Mouse (Mus musculus): ENCODE data around the gene Map2k7. TPM values are rescaled to one million over a fixed set of nuclear protein-coding genes. Genes with fewer than 3 reads are reported as not detected.

Map2k7 gene
- total and polyA plus RNA-seq, 3 experiments = 25.8 to 115 TPM; not detected in 1

GRCm38 (mm10) chr8:4216296-4216695 is 22.2 kb upstream of the Map2k7 start:
- Histone ChIP-seq H3K36me3 (ENCODE audit: control insufficient read depth in 1 of 2, insufficient read depth in 2 of 2, low read length in 2 of 2) (peaks cover 0 to 2% of the 10 kb centered on the region in 2 experiments; a peak in 2 of 4 replicates), H3K4me3 (ENCODE audit: control insufficient read depth in 1 of 2, insufficient read depth in 1 of 2, low read depth in 2 of 2, low read length in 2 of 2) (no peak overlapping the region), H3K27ac (ENCODE audit: control insufficient read depth, low read depth, low read length) (no peak overlapping the region), H3K9ac (ENCODE audit: control insufficient read depth, low read depth, low read length, poor library complexity, severe bottlenecking) (no peak overlapping the region), H3K4me1 (ENCODE audit: control insufficient read depth in 1 of 2, insufficient read depth in 2 of 2, low read length in 2 of 2) (peaks cover 2 to 17% of the 10 kb centered on the region in 2 experiments; a peak in 3 of 4 replicates), H3K9me3 (replicated peaks; ENCODE audit: insufficient read depth, low read length) (no peaks in the 10 kb centered on the region), H3K27me3 (ENCODE audit: control insufficient read depth in 1 of 2, insufficient read depth in 2 of 2, low read length in 2 of 2) (no peaks in the 10 kb centered on the region), H3K79me2 (ENCODE audit: control insufficient read depth, insufficient read depth, low read length, poor library complexity) (no peaks in the 10 kb centered on the region)
- no peak for DNase-seq (ENCODE audit: low read depth, low spot score)
- TF ChIP-seq MAZ (IDR thresholded peaks at IDR 0.05; ENCODE audit: low read depth, low read length) (no peak), SMC3 (IDR thresholded peaks at IDR 0.05; ENCODE audit: low read depth, low read length) (no peak), POLR2AphosphoS5 (IDR thresholded peaks at IDR 0.05; ENCODE audit: borderline replicate concordance, low read depth, low read length) (no peak), HCFC1 (IDR thresholded peaks at IDR 0.05; ENCODE audit: low read depth, low read length) (no peak), ZMIZ1 (IDR thresholded peaks at IDR 0.05; ENCODE audit: low read depth, low read length) (no peak), RCOR1 (IDR thresholded peaks at IDR 0.05; ENCODE audit: low read depth, low read length) (no peak), POLR2AphosphoS2 (IDR thresholded peaks at IDR 0.05; ENCODE audit: low read length) (no peak), POLR2A (IDR thresholded peaks at IDR 0.05; ENCODE audit: control insufficient read depth in 1 of 2, insufficient read depth in 1 of 2, low read depth in 1 of 2, low read length in 2 of 2, poor library complexity in 1 of 2) (no peak), USF2 (IDR thresholded peaks at IDR 0.05; ENCODE audit: borderline replicate concordance in 1 of 2, insufficient read depth in 1 of 2, low read depth in 1 of 2, low read length in 2 of 2) (no peak), USF1 (IDR thresholded peaks at IDR 0.05; ENCODE audit: low read depth, low read length) (no peak), CHD1 (IDR thresholded peaks at IDR 0.05; ENCODE audit: low read depth, low read length) (no peak), KAT2A (conservative IDR thresholded peaks at IDR 0.05; ENCODE audit: low read depth, low read length) (no peak)

GRCm38 (mm10) chr8:4216791-4217621 is 21.5 kb upstream of the Map2k7 start, which contains the start of gene Prr36:
Gene Prr36, minus strand, starts transcription at chr8:4217459.
- Histone ChIP-seq H3K79me2 (ENCODE audit: control insufficient read depth, insufficient read depth, low read length, poor library complexity) (no peaks in the 10 kb centered on the region), H3K27ac (ENCODE audit: control insufficient read depth, low read depth, low read length) (no peak within 1 kb of the TSS), H3K4me1 (ENCODE audit: control insufficient read depth in 1 of 2, insufficient read depth in 2 of 2, low read length in 2 of 2) (peaks cover 4 to 23% of the 10 kb centered on the region in 2 experiments), H3K27me3 (ENCODE audit: control insufficient read depth in 1 of 2, insufficient read depth in 2 of 2, low read length in 2 of 2) (no peaks in the 10 kb centered on the region), H3K9ac (ENCODE audit: control insufficient read depth, low read depth, low read length, poor library complexity, severe bottlenecking) (no peak within 1 kb of the TSS), H3K36me3 (ENCODE audit: control insufficient read depth in 1 of 2, insufficient read depth in 2 of 2, low read length in 2 of 2) (peaks cover 0 to 7% of the 10 kb centered on the region in 2 experiments; a peak in 2 of 4 replicates), H3K9me3 (replicated peaks; ENCODE audit: insufficient read depth, low read length) (no peaks in the 10 kb centered on the region), H3K4me3 (ENCODE audit: control insufficient read depth in 1 of 2, insufficient read depth in 1 of 2, low read depth in 2 of 2, low read length in 2 of 2) (no peak within 1 kb of the TSS)
- TF ChIP-seq POLR2A (IDR thresholded peaks at IDR 0.05; ENCODE audit: control insufficient read depth in 1 of 2, insufficient read depth in 1 of 2, low read depth in 1 of 2, low read length in 2 of 2, poor library complexity in 1 of 2) (0 out of 4 replicates have a peak, but pooled peaks of 1 of the 2 experiments have one; percentile 13), TAL1 (IDR thresholded peaks at IDR 0.05; ENCODE audit: low read length) (no peak)
- no peak for DNase-seq (ENCODE audit: low read depth, low spot score)
